Mouse (Mus musculus) hindbrain, embryonic 10.5 days (tissue): ENCODE measurements around the gene Gm20929. TPM values are rescaled to one million over a fixed set of nuclear protein-coding genes. Genes with fewer than 3 reads are reported as not detected.
"Not testable (repeated sequence)": the region's sequence is repeated elsewhere in the genome, so short reads cannot be mapped to it uniquely, and the experiment has no call there.

ENCODE experiments used
- DNase-seq: peaks from one replicate; pipeline ENCODE4 v3.0.0-alpha.2; 2017; ENCODE audit warnings: low spot score
- H3K27ac ChIP-seq: fragments of 300-500 bp; sonication (generic); 2 replicates; pipeline ENCODE4 v1.5.1; 2016; ENCODE audit warnings: mild to moderate bottlenecking, moderate library complexity
- H3K27me3 ChIP-seq: fragments of 300-500 bp; sonication (generic); 2 replicates; pipeline ENCODE4 v1.6.1; 2016; ENCODE audit warnings: mild to moderate bottlenecking; ENCODE audit not compliant: poor library complexity, insufficient read depth, severe bottlenecking
- H3K36me3 ChIP-seq: fragments of 300-500 bp; sonication (generic); 2 replicates; pipeline ENCODE4 v1.6.1; 2016; ENCODE audit warnings: mild to moderate bottlenecking, moderate library complexity
- H3K4me1 ChIP-seq: fragments of 300-500 bp; sonication (generic); replicated peaks from 2 replicates; pipeline ENCODE4 v1.6.1; 2016; ENCODE audit warnings: mild to moderate bottlenecking
- H3K4me3 ChIP-seq: fragments of 300-500 bp; sonication (generic); 2 replicates; pipeline ENCODE4 v1.5.1; 2016; ENCODE audit warnings: mild to moderate bottlenecking, moderate library complexity
- H3K9me3 ChIP-seq: fragments of 300-500 bp; sonication (generic); 2 replicates; pipeline ENCODE4 v1.6.1; 2016; ENCODE audit warnings: mild to moderate bottlenecking, moderate library complexity
- whole genome bisulfite sequencing: fragments of 180-500 bp; shearing (Covaris S2); methylation state at CpG from one replicate; pipeline ENCODE4 v1.1.7; 2016; 5-methylcytosine and 5-hydroxymethylcytosine counted together
- polyA plus RNA-seq: library from polyadenylated mRNA; unstranded; fragments of >200 nt; fragmentation: Nextera tagmentation; extraction: Ambion mirVana; gene quantifications from 2 replicates; pipeline ENCODE4 v1.2.1, GENCODE M21; 2016

Gm20929 gene
- polyA plus RNA-seq, result not detected in 2 replicates

GRCm38 (mm10) chrY:53843649-53844048 is at the start of gene Gm20929:
Gene Gm20929, plus strand, starts transcription at chrY:53843949.
- H3K9me3 ChIP-seq, H3K4me1 ChIP-seq: not testable (repeated sequence)

More at GRCm38 (mm10) chrY:53843649-53844048, at the start of gene Gm20929:
- WGBS, result no CpG with 5 or more reads among the region's 6 CpGs
- not testable (repeated sequence) for H3K4me3 ChIP-seq, H3K27me3 ChIP-seq, H3K27ac ChIP-seq, H3K36me3 ChIP-seq, DNase-seq
